Mouse (Mus musculus): ENCODE measurements around the gene Notch2. TPM values are rescaled to one million over a fixed set of nuclear protein-coding genes. Genes with fewer than 3 reads are reported as not detected.

Notch2 gene
- total RNA-seq, 2 experiments from 2014 or later, result 11.1 to 11.5 TPM

- ATAC-seq (replicated peaks; ENCODE audit: low FRiP score, poor library complexity, severe bottlenecking), result no peak
Observed at GRCm38 (mm10) chr3:98065004-98065403, 51.7 kb downstream of the Notch2 start.

- ATAC-seq (replicated peaks; ENCODE audit: low FRiP score, poor library complexity, severe bottlenecking), result no peak
Observed at GRCm38 (mm10) chr3:98066434-98066833, 53.1 kb downstream of the Notch2 start.

- ATAC-seq (replicated peaks; ENCODE audit: low FRiP score, poor library complexity, severe bottlenecking), result no peak
Observed at GRCm38 (mm10) chr3:98067413-98067812, 54.1 kb downstream of the Notch2 start.

GRCm38 (mm10) chr3:98067852-98068491 is 54.6 kb downstream of the Notch2 start:
- ATAC-seq (replicated peaks; ENCODE audit: low FRiP score, poor library complexity, severe bottlenecking), result no peak

GRCm38 (mm10) chr3:98069161-98069560 is 55.8 kb downstream of the Notch2 start:
- ATAC-seq (replicated peaks; ENCODE audit: low FRiP score, poor library complexity, severe bottlenecking), result no peak

GRCm38 (mm10) chr3:98069856-98070255 is 56.5 kb downstream of the Notch2 start:
- no peak for ATAC-seq (replicated peaks; ENCODE audit: low FRiP score, poor library complexity, severe bottlenecking)

GRCm38 (mm10) chr3:98072570-98072969 is 59.2 kb downstream of the Notch2 start:
- no peak for ATAC-seq (replicated peaks; ENCODE audit: low FRiP score, poor library complexity, severe bottlenecking)

GRCm38 (mm10) chr3:98073545-98073944 is 60.2 kb downstream of the Notch2 start:
- no peak for ATAC-seq (replicated peaks; ENCODE audit: low FRiP score, poor library complexity, severe bottlenecking)

- ATAC-seq (replicated peaks; ENCODE audit: low FRiP score, poor library complexity, severe bottlenecking), result no peak
Observed at GRCm38 (mm10) chr3:98074622-98075231, 61.4 kb downstream of the Notch2 start.

- ATAC-seq (replicated peaks; ENCODE audit: low FRiP score, poor library complexity, severe bottlenecking), result no peak
Observed at GRCm38 (mm10) chr3:98077866-98078265, 64.5 kb downstream of the Notch2 start.

- no peak for ATAC-seq (replicated peaks; ENCODE audit: low FRiP score, poor library complexity, severe bottlenecking)
Observed at GRCm38 (mm10) chr3:98078816-98079215, 65.5 kb downstream of the Notch2 start.

- peak; percentile 46 for ATAC-seq (replicated peaks; ENCODE audit: low FRiP score, poor library complexity, severe bottlenecking)
Observed at GRCm38 (mm10) chr3:98079601-98080215, 66.4 kb downstream of the Notch2 start.

GRCm38 (mm10) chr3:98080630-98081029 is 67.3 kb downstream of the Notch2 start:
- no peak for ATAC-seq (replicated peaks; ENCODE audit: low FRiP score, poor library complexity, severe bottlenecking)

- peak; percentile 69 for ATAC-seq (replicated peaks; ENCODE audit: low FRiP score, poor library complexity, severe bottlenecking)
Observed at GRCm38 (mm10) chr3:98082188-98082587, 68.9 kb downstream of the Notch2 start.

- no peak for ATAC-seq (replicated peaks; ENCODE audit: low FRiP score, poor library complexity, severe bottlenecking)
Observed at GRCm38 (mm10) chr3:98082972-98083371, 69.6 kb downstream of the Notch2 start.

GRCm38 (mm10) chr3:98084061-98084655 is 70.8 kb downstream of the Notch2 start:
- no peak for ATAC-seq (replicated peaks; ENCODE audit: low FRiP score, poor library complexity, severe bottlenecking)

- no peak for ATAC-seq (replicated peaks; ENCODE audit: low FRiP score, poor library complexity, severe bottlenecking)
Observed at GRCm38 (mm10) chr3:98084870-98085269, 71.5 kb downstream of the Notch2 start.

GRCm38 (mm10) chr3:98085812-98086268 is 72.5 kb downstream of the Notch2 start:
- peak; percentile 85 for ATAC-seq (replicated peaks; ENCODE audit: low FRiP score, poor library complexity, severe bottlenecking)

- no peak for ATAC-seq (replicated peaks; ENCODE audit: low FRiP score, poor library complexity, severe bottlenecking)
Observed at GRCm38 (mm10) chr3:98086441-98086840, 73.1 kb downstream of the Notch2 start.

- ATAC-seq (replicated peaks; ENCODE audit: low FRiP score, poor library complexity, severe bottlenecking), result no peak
Observed at GRCm38 (mm10) chr3:98086860-98087259, 73.5 kb downstream of the Notch2 start.

GRCm38 (mm10) chr3:98087551-98087950 is 74.2 kb downstream of the Notch2 start:
- ATAC-seq (replicated peaks; ENCODE audit: low FRiP score, poor library complexity, severe bottlenecking), result no peak
